Mouse (Mus musculus): ENCODE data around the gene Tnfrsf1a.
A peak's percentile ranks its signal among the peaks of the same experiment; 100 is the strongest.

Tnfrsf1a gene

GRCm38 (mm10) chr6:125386080-125386479, 36.9 kb downstream of the Tnfrsf1a start:
- peak; percentile 61 for DNase-seq

DNA sequence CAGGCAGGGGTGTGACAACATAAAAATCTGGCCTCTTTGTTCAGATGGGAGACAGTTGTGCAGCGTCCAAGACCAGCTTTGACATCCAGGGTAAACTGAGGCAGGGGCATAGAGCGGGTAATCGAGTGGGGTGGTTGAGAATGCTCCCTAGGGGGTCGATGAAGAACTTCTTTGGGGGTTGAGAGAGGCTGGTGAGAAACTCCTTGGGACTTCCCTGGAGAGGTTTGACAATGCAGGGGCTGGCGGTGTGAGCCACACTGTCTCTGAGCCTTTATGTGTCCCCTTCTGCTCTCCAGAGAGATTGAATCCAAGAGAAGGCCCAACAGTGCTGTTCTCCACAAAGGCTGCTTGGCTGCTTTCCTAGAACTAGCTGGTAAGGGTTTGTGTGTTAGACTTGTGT, 40.7 kb downstream of the Tnfrsf1a start:
- DNase-seq, result peak; percentile 76

- peak; percentile 86 for DNase-seq
Measured at GRCm38 (mm10) chr6:125405461-125406382, 56.6 kb downstream of the Tnfrsf1a start.

DNA sequence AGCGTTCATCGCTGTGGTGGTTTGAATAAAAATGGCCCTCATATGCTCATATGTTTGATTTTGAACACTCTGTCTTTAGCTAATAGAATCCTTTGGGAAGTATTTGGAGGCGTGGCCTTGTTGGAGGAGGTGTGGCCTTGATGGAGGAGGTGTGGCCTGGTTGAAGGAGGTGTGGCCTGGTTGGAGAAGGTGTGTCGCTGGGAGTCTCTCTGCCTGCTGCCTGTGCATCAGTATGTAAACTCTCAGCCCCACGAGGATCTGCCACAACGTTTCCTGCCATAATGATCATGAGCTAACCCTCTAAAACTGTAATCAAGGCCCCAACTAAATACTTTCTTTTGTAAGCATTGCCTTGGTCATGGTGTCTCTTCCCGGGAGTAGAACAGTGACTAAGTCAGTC, 58.1 kb downstream of the Tnfrsf1a start:
- DNase-seq, result peak; percentile 79

- DNase-seq, result peak; percentile 33
Measured at GRCm38 (mm10) chr6:125407657-125408056, 58.5 kb downstream of the Tnfrsf1a start.

DNA sequence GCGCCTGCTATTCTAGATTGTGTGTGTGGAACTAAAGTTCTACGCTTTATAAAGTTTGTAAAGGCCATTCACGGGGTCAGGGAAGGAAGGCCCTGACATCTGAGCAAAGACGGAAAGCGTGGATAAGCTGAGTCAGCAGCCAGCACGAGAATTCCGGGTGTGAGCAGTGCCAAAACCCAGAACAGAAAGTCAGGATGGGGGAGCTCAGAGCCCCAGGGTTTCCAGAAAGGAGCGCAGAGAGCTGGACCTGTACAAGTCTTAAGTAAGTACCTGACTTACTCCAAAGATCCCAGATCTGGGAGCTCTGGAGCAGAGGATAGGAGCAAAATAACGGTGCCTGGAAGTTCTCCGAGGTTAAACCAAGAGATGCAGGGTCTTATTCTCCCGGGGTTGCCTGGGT, 61.4 kb downstream of the Tnfrsf1a start:
- peak; percentile 89 for DNase-seq

DNA sequence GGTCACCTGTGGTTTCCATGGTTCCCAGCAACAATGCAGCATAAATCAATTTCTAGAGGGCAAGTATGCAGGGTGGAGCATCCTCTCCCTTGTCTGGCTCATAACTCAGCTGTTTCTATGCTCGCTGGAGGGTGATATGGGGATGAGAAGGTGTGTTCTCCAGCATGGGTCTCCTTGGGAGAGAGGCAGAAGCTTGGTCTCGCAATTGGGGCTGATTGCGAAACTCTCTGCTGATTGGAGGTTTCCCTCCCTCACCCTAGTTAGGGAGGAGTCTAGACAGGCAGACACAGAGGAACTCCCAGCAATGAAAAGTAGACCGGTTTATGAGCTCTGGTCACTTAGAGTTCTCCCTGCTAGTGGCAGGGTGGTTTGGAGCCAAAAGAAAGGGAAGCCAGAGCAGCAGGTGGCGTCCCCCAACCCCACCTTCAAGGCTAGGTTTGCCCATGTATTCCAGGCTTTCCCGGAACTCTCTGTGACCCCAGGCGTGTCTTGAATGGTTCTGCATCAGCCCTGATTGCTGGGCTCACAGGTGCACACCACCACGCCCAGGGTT, 61.9 kb downstream of the Tnfrsf1a start:
- peak; percentile 90 for DNase-seq

- peak; percentile 70 for DNase-seq
Measured at GRCm38 (mm10) chr6:125411661-125412060, 62.5 kb downstream of the Tnfrsf1a start.

Data from heart, adult 11 months (tissue).